ENCODE assay signal across 7 mouse cellular contexts in the genomic region with DNA sequence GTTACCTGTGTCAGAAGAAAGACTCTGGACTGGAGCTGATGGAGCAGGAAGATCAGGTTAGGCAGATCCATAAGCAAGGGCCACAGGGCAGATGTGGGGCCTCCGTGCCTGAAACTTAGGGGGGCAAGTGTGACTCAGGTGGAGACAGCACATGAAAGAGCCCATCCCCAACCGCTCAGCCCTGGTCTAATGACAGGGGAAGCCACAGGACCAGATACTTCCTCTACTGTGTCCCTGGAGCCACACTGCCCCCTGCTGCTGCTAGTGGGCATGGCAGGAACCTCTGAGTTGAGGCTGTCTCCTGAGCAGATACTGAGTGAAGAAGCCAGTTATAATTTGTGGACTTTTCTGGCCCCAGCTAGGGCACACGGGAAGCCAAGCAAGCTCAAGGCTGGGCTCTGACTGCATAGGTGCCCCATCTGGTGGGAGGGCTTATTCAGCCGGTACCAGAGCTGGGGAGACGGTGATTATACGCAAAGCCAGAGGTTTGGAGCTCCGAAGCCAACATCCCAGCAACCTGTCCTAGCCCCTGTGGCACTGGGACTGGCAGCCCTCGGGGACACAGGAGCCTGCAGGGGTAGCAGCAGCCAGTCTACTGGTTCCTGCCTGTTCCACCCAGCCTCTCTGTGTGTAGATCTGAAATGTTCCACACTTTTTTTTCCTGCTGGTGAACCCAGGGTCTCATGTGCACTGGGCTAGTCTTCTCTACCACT. TPM values are rescaled to one million over a fixed set of nuclear protein-coding genes. Genes with fewer than 3 reads are reported as not detected.
DNase-seq lines count a peak whose midpoint lies in the region; ATAC-seq and TF ChIP-seq lines count a peak whose summit lies in the region.

No protein-coding gene starts in this region.

- DNase-seq in adrenal gland, adult 2 months = peak; percentile 88
- peak; percentile 79 for DNase-seq in embryo, embryonic 11.5 days (ENCODE audit: low read depth, low spot score)
- peak; percentile 91 for DNase-seq in kidney, adult 2 months
- DNase-seq in limb, embryonic 11.5 days (ENCODE audit: low spot score) = peak; percentile 95
- DNase-seq in spleen, adult 2 months (ENCODE audit: low read depth in 1 of 2, low spot score in 2 of 2) = peak; percentile 67 to 93

- H3K27ac ChIP-seq in kidney, adult 2 months (ENCODE audit: insufficient read depth, low read depth, low read length) = no peak overlapping the region
- no peak overlapping the region for H3K27ac ChIP-seq in limb, embryonic 11.5 days (replicated peaks; ENCODE audit: low read depth, low read length)
- no peak overlapping the region for H3K27ac ChIP-seq in midbrain, embryonic 15.5 days
- no peak overlapping the region for H3K27ac ChIP-seq in spleen, adult 2 months (ENCODE audit: insufficient read depth, low read length)

- TF ChIP-seq POLR2A in kidney, adult 2 months (IDR thresholded peaks at IDR 0.05; ENCODE audit: low read depth, low read length) = no peak
- no peak for TF ChIP-seq POLR2A in spleen, adult 2 months (IDR thresholded peaks at IDR 0.05; ENCODE audit: low read depth, low read length)

- H3K4me2 ChIP-seq in limb, embryonic 11.5 days (ENCODE audit: low read depth, severe bottlenecking) = no peak overlapping the region
- no peak overlapping the region for H3K4me2 ChIP-seq in midbrain, embryonic 15.5 days

- peaks cover 2% of the 10 kb centered on the region for H3K4me1 ChIP-seq in kidney, adult 2 months (ENCODE audit: control insufficient read depth, insufficient read depth, low read length)
- H3K4me1 ChIP-seq in limb, embryonic 11.5 days (ENCODE audit: control insufficient read depth, insufficient read depth, low read length) = 0 out of 2 replicates have a peak, but pooled peaks cover 4% of the 10 kb centered on the region
- H3K4me1 ChIP-seq in midbrain, embryonic 15.5 days = peaks cover 10% of the 10 kb centered on the region; the same call in 1 of the 2 replicates
- H3K4me1 ChIP-seq in spleen, adult 2 months (ENCODE audit: control insufficient read depth, insufficient read depth, insufficient read length) = no peaks in the 10 kb centered on the region; the same call in 1 of the 2 replicates

- no peaks in the 10 kb centered on the region for H3K9me3 ChIP-seq in limb, embryonic 11.5 days (ENCODE audit: control insufficient read depth, low read length)
- H3K9me3 ChIP-seq in midbrain, embryonic 15.5 days = no peaks in the 10 kb centered on the region

- peak; percentile 94 for ATAC-seq in granulocyte monocyte progenitor cell, adult 5-6 weeks (replicated peaks; ENCODE audit: poor library complexity, severe bottlenecking)
- peak; percentile 42; the same call in 1 of the 2 replicates for ATAC-seq in limb, embryonic 11.5 days (ENCODE audit: insufficient number of reproducible peaks, low FRiP score, low TSS enrichment, low read depth)
- ATAC-seq in midbrain, embryonic 15.5 days (replicated peaks) = peak; percentile 84

- no peak overlapping the region for H3K9ac ChIP-seq in limb, embryonic 11.5 days (ENCODE audit: low read length)
- no peak overlapping the region for H3K9ac ChIP-seq in midbrain, embryonic 15.5 days

- no peak overlapping the region for H3K4me3 ChIP-seq in kidney, adult 2 months (ENCODE audit: insufficient read depth, low read depth, low read length)
- no peak overlapping the region for H3K4me3 ChIP-seq in limb, embryonic 11.5 days (ENCODE audit: low read depth, low read length)
- H3K4me3 ChIP-seq in midbrain, embryonic 15.5 days = no peak overlapping the region
- no peak overlapping the region for H3K4me3 ChIP-seq in spleen, adult 2 months (ENCODE audit: extremely low read depth, insufficient read depth, insufficient read length)

- H3K27me3 ChIP-seq in kidney, adult 2 months (replicated peaks; ENCODE audit: control insufficient read depth, insufficient read depth, low read length) = no peaks in the 10 kb centered on the region
- no peaks in the 10 kb centered on the region for H3K27me3 ChIP-seq in limb, embryonic 11.5 days (ENCODE audit: control insufficient read depth, insufficient read depth, low read length)
- no peaks in the 10 kb centered on the region for H3K27me3 ChIP-seq in midbrain, embryonic 15.5 days (replicated peaks)
- H3K27me3 ChIP-seq in spleen, adult 2 months (ENCODE audit: control insufficient read depth, insufficient read depth, low read length) = no peaks in the 10 kb centered on the region

- no peaks in the 10 kb centered on the region for H3K36me3 ChIP-seq in kidney, adult 2 months (ENCODE audit: control insufficient read depth, insufficient read depth, low read length)
- no peaks in the 10 kb centered on the region for H3K36me3 ChIP-seq in limb, embryonic 11.5 days (ENCODE audit: control insufficient read depth, insufficient read depth, low read length)
- no peaks in the 10 kb centered on the region for H3K36me3 ChIP-seq in midbrain, embryonic 15.5 days (replicated peaks)
- no peaks in the 10 kb centered on the region for H3K36me3 ChIP-seq in spleen, adult 2 months (ENCODE audit: control insufficient read depth, insufficient read depth, low read length)

- WGBS in kidney, adult 2 months = 38% methylated on average over 8 of the region's 8 CpGs
- WGBS in limb, embryonic 11.5 days = 45% methylated on average over 8 of the region's 8 CpGs
- 43% methylated on average over 8 of the region's 8 CpGs for WGBS in midbrain, embryonic 15.5 days
- 42% methylated on average over 8 of the region's 8 CpGs for WGBS in spleen, adult 2 months

- peak; percentile 99; the same call in 1 of the 2 replicates for TF ChIP-seq CTCF in kidney, adult 2 months (conservative IDR thresholded peaks at IDR 0.05; ENCODE audit: insufficient read depth, insufficient read length, low read depth, low read length)
- TF ChIP-seq CTCF in spleen, adult 2 months (IDR thresholded peaks at IDR 0.05; ENCODE audit: extremely low read depth, insufficient read depth, insufficient read length, insufficient replicate concordance) = peak; percentile 99; the same call in 1 of the 2 replicates

RNA-seq across cellular contexts. Expression of a gene that starts 17.3 kb away (rescaled TPM):
- under 1 TPM; 0.79 to 0.95 TPM for total RNA-seq in adrenal gland, adult 2 months (2021)
- 0.72 and 0.79 TPM in 2 replicates for polyA plus RNA-seq in adrenal gland, adult 2 months (2012; rRNA removed)
- total RNA-seq in granulocyte monocyte progenitor cell, adult 5-6 weeks (2014; fragmentation: Nextera tagmentation) = not detected in 2 replicates
- total RNA-seq in granulocyte monocyte progenitor cell, adult 5-6 weeks (2017) = not detected in 2 replicates
- polyA plus RNA-seq in kidney, adult 2 months (2012; rRNA removed) = 0.11 TPM in 1 of 2 replicates, not detected in the other
- polyA plus RNA-seq in limb, embryonic 11.5 days (2014; fragmentation: Nextera tagmentation; extraction: Ambion mirVana) = 6.8 and 7.6 TPM in 2 replicates
- polyA plus RNA-seq in midbrain, embryonic 15.5 days (2015; fragmentation: Nextera tagmentation; extraction: Ambion mirVana) = 2.0 and 2.1 TPM in 2 replicates
- not detected in 2 replicates for polyA plus RNA-seq in spleen, adult 2 months (2012; rRNA removed)

RNA-seq across cellular contexts. Expression of a gene that starts 55.2 kb away (rescaled TPM):
- total RNA-seq in adrenal gland, adult 2 months (2021) = 10 to 100 TPM; 40.4 to 42.3 TPM
- polyA plus RNA-seq in adrenal gland, adult 2 months (2012; rRNA removed) = 44.4 and 45.8 TPM in 2 replicates
- total RNA-seq in granulocyte monocyte progenitor cell, adult 5-6 weeks (2014; fragmentation: Nextera tagmentation) = 5.0 and 20.5 TPM in 2 replicates
- total RNA-seq in granulocyte monocyte progenitor cell, adult 5-6 weeks (2017) = 8.1 and 12.0 TPM in 2 replicates
- 73.9 and 74.9 TPM in 2 replicates for polyA plus RNA-seq in kidney, adult 2 months (2012; rRNA removed)
- polyA plus RNA-seq in limb, embryonic 11.5 days (2014; fragmentation: Nextera tagmentation; extraction: Ambion mirVana) = 16.1 and 17.9 TPM in 2 replicates
- 16.4 and 18.3 TPM in 2 replicates for polyA plus RNA-seq in midbrain, embryonic 15.5 days (2015; fragmentation: Nextera tagmentation; extraction: Ambion mirVana)
- polyA plus RNA-seq in spleen, adult 2 months (2012; rRNA removed) = 11.1 and 12.0 TPM in 2 replicates

Comparison
In these comparisons a context has a peak if more than half of its experiments do, and no peak if none do; other contexts are left out.
1. ATAC-seq: peak in every context shown above with its lines; median percentile 94 in granulocyte monocyte progenitor cell, adult 5-6 weeks; 84 in midbrain, embryonic 15.5 days; 42 in limb, embryonic 11.5 days.